Mouse (Mus musculus) embryo, embryonic 10.5 days (tissue): Measurements from ENCODE around the gene Rpl35.
A peak's percentile ranks its signal among the peaks of the same experiment; 100 is the strongest.
"Not testable (repeated sequence)": the region's sequence is repeated elsewhere in the genome, so short reads cannot be mapped to it uniquely, and the experiment has no call there.

ENCODE experiments used
- DNase-seq: peaks from one replicate; pipeline ENCODE4 v3.0.0-alpha.2; 2015; ENCODE audit warnings: low spot score

Gene Rpl35

GRCm38 (mm10) chr2:39005574-39006079 lies at the start of gene Rpl35:
Gene Rpl35 (minus strand): TSS chr2:39005624.
- peak; percentile 67 for DNase-seq

DNA sequence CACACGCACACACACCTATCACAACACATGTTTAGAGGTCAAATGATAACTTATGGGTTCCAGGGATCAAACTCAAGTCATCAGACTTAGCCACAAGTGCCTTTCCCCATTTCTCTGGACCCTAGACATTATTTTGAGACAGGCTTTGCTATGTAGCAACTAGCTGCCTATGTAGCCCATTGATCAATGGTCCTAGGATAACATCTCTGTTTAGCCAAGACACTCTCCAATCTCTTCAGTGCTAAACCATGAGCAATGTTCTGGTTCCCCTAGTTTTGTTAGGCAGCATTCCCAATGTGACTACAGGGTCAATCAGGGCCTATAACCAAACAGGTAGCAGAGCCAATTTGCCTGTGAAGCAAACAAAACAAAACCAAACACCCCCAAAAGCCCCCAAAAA lies 43.1 kb upstream of the Rpl35 start:
- DNase-seq = no peak

- no peak for DNase-seq
Measured at GRCm38 (mm10) chr2:39040215-39040614, 34.8 kb upstream of the Rpl35 start.

- no peak for DNase-seq
Measured at GRCm38 (mm10) chr2:39031611-39032010, 26.2 kb upstream of the Rpl35 start.

GRCm38 (mm10) chr2:39020004-39020403 lies 14.6 kb upstream of the Rpl35 start:
- no peak for DNase-seq

- no peak for DNase-seq
Measured at GRCm38 (mm10) chr2:39016581-39016980, 11.2 kb upstream of the Rpl35 start.

DNA sequence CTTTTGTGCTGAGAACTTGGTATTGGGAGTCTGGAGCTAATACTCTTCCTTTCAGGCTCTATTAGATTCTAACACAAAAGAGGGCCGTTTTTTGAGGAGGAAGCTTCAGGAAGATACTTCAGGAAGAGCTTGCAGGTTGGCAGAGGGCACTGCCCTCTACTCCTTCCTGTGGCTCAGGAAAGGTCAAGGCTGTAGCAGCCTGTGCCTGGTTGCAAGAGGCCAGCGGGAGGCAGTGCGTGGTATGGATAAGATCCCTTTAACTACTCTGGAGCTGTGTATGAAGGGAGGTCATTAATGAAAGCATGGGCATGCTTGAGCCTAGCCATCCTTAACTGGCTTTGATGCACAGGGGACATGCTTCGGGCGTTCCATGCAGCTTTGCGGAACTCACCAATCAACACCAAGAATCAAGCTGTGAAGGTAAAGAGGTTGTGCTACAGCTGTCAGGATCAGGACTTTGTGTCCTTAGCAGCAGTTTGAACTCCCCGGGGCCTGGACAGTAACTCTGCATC lies 7.4 kb upstream of the Rpl35 start:
- no peak for DNase-seq

DNA sequence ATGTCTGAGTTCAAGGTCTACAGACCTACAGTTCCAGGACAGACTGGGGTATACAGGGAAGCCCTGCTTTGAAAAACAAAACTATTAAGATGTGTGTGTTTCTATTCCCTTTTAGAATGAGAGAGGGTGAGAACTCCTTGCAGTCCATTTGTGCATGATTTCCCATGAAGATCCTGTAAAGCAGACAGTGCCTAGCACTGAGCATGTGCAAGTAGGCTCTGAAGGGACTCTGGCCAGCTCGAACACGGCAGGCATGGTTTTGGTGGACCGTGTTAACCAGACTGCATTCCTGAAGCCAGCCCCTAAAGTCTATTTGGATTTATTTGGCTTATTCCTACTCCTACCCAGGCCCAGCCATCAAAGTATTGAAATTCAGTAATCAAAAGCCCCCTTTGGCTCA lies 6.5 kb upstream of the Rpl35 start:
- no peak for DNase-seq

DNA sequence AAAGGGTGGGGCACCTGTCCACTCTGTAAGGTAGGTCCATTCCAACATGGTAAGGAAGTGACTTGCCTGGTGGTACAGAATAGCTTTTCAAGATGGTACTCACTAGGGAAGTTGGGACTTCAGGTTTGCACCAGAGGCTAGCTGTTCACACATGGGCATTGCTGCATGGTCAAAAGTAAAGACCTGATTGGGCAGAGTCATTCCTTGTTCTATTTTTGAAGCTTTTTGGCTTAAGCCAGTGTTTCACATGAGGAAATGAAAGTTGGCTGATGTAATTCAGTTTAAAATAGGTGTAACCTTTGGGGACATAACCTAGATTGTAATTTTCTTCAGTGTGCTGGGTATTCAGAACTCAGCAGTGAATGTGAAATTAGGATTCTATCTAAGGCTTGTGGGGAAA lies 5.8 kb upstream of the Rpl35 start:
- no peak for DNase-seq

GRCm38 (mm10) chr2:39010144-39010543 lies 4.7 kb upstream of the Rpl35 start:
- not testable (repeated sequence) for DNase-seq

DNA sequence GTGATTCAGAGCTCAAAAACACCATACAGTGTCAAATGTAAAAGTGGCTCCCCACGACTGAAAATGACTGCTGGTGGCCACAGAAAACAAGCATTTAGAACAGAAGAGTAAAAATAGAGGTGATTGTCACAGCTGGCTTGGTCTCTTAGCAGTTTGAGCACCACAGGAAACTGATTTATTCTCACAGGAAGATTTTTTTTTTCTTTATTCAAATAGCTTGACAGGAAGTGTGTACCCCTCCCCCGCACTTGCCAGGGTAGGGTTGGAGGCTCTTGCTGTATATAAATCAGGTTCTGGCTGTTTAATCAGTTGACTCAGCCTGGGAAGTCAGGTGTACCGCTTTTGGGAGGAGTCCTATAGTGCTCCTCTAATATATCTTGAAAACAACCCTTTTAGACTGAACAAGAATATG lies 3.5 kb upstream of the Rpl35 start:
- DNase-seq = peak; percentile 45

DNA sequence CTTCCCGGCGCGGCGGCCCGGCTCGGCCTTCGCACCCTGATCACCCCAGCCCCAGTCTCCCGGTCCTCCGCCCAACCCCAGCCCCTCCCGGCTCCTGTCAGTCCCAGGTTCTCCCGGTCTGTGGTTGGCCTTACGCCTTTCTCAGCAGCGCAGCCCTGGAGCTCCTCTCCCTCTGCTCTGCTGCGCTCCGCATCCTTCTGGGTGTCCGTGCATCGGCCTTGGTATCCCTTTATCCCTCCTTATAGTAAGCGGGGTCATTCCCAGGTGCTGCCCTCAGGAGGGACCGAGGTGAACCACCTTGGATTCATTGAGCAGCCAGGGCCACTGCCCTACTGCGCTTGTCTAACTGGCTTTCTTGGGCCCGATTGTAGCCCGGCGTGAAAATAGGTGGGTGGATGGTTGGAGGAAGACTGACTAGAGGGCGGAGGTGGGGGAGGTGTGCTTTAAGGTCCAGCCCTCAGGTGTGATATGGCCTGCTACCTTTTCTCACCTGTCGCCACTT lies 3.0 kb upstream of the Rpl35 start:
- no peak for DNase-seq

GRCm38 (mm10) chr2:39007865-39008264 lies 2.4 kb upstream of the Rpl35 start:
- DNase-seq = peak; percentile 95

DNA sequence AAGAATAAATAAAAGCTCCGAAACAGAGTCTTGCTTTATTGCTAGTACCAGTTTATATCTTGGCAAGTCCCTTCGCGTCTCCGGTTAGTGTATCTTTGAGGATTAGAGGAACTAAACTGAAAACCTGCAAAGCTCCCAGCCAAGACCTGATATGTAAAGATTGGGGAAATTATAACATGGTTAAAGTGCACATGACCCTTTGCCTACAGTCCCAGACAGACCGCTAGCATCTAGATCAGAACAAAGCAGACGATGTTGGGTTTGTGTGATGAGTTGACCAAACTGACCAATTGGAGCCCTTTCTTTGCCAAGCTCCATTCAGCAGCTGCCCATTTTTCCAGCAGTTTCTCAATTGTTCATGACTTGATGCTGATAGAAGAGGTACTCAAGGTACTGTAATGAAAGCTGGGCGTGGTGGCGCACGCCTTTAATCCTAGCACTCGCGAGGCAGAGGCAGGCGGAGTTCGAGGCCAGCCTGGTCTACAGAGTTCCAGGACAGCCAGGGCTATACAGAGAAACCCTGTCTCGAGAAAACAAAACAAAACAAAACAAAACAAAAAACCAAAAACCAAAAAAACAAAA lies 816 bp upstream of the Rpl35 start:
- DNase-seq = no peak

DNA sequence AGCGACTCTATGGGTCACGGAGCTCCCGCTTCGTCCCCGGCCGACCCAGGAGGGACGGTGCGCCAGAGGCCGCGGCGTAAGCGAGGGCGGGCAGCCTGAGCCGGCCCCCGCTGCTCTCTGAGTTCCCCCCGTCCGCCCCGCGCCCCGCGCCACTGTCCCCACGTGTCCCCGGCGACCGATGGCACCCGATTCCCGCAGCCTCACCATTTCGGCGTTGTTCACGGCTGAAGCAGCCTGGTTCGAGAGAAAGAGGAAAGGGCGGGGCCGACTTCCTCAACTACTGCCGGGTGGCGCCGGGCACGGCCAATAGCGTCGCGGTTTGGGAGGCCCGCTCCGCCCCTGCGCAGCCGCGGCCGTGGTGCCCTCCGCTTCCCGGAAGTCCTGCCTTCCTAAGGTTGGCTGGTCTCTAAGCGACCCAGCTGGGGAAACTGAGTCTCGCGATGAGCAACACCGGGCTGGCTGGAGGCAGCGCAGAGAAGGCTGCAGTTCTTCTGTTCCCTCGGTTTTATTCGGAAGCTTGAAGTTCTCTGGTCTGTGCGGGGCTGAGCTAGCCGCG lies 466 bp downstream of the Rpl35 start, which contains the start of gene Arpc5l:
TSS of gene Arpc5l (plus strand) at position 469 of the 556 bp plus-strand sequence.
- peak; percentile 97 for DNase-seq

GRCm38 (mm10) chr2:39004372-39004771 lies 1.1 kb downstream of the Rpl35 start:
- DNase-seq = peak; percentile 38

DNA sequence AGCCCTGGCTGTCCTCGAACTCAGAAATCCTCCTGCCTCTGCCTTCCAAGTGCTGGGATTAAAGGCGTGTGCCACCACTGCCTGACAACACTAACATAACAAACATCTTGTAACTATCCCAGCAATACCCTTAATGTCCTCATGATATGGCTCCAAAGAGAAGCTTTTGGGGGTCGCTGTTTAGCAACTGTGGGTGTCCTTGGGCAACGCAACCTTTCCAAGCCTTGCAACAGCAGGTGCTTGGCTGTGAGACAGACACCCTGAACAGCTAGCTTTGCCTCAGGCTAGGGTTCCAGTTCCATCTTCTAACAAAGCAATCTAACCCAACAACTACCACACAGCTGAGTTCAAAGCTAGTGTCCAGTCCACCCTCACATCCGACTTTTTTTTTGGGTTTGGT lies 1.9 kb downstream of the Rpl35 start:
- DNase-seq = no peak

GRCm38 (mm10) chr2:39003106-39003505 lies 2.3 kb downstream of the Rpl35 start:
- DNase-seq = no peak

DNA sequence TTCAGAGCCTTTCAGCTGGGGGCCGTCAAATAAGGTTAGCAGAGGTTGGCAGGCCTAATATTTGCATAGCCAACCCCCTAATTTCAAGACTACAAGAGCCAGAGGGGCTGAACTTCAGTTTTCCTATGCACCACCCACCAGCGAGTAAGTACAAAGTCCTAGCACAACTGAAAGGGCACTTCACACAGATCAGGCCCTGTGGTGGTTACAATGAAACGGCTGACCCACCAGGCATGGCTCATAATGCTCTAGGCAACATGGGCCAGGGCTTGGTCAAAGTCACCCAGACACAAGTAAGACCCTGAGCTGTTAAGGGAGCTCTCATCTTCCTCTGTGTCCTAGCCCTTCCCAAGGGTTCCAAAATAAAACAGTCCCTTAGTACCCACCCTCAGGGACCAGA lies 3.6 kb downstream of the Rpl35 start:
- DNase-seq = no peak

- no peak for DNase-seq
Measured at GRCm38 (mm10) chr2:39000587-39000919, 4.9 kb downstream of the Rpl35 start.

- DNase-seq = no peak
Measured at GRCm38 (mm10) chr2:38999910-39000586, 5.4 kb downstream of the Rpl35 start.

GRCm38 (mm10) chr2:38999381-38999780 lies 6.0 kb downstream of the Rpl35 start:
- DNase-seq = no peak
